Mouse (Mus musculus) Patski (cell line): ENCODE measurements around the gene Psmd1. TPM values are rescaled to one million over a fixed set of nuclear protein-coding genes. Genes with fewer than 3 reads are reported as not detected.
A peak's percentile ranks its signal among the peaks of the same experiment; 100 is the strongest.

ENCODE experiments used
- ATAC-seq: fragments of 100-300 bp; one replicate; pipeline ENCODE4 v1.8.0; 2021
- CTCF ChIA-PET: fragments of 350-600 bp; sonication (Branson Sonifier 250); formaldehyde crosslinking; loops from one replicate; lab custom pipeline; 2022; ENCODE audit warnings: inconsistent platforms; lab: Charles Lee
- POLR2A ChIA-PET: fragments of 350-600 bp; sonication (Branson Sonifier 250); formaldehyde crosslinking; loops from one replicate; lab custom pipeline; 2022; ENCODE audit warnings: antibody characterized with exemption, inconsistent platforms; lab: Charles Lee
- DNase-seq: peaks from one replicate; pipeline ENCODE4 v3.0.0-alpha.2; 2011; ENCODE audit warnings: low read depth, low spot score
- H3K27me3 ChIP-seq: fragments of 371-371 bp; one replicate; pipeline ENCODE4 v1.5.1; 2021
- CTCF ChIP-seq: fragments of 100-300 bp; IDR thresholded peaks from one replicate; pipeline ENCODE4 v1.5.1; 2021
- in situ Hi-C: fragments of 300-500 bp; cut with MboI; formaldehyde crosslinking; loops from 3 replicates; pipeline ENCODE4 v1.11.1; 2018; ENCODE audit warnings: low pct_unique_long_range_greater_than_20kb, mixed read lengths
- polyA plus RNA-seq: library from polyadenylated mRNA; unstranded; gene quantifications from one replicate; pipeline ENCODE4 v1.2.3, GENCODE M21; 2021

The Psmd1 gene
- polyA plus RNA-seq, 1 experiment from 2014 or later = 165 TPM

- ChIA-PET CTCF (interaction anchor here (3.8 kb wide), 1 partner anchor 24 kb away, joined by 12 read pairs; no protein-coding TSS in a partner anchor), POLR2A (interaction anchor here (0.9 kb wide), 1 partner anchor 9 kb away, joined by 3 read pairs; no protein-coding TSS in a partner anchor)
- in situ Hi-C loops = no loop called here
- ATAC-seq = no peak
- no peaks in the 10 kb centered on the region for H3K27me3 ChIP-seq
- DNase-seq = no peak
- no peak for TF ChIP-seq CTCF
Observed at GRCm38 (mm10) chr1:86154824-86155164, 90.6 kb downstream of the Psmd1 start.

GRCm38 (mm10) chr1:86156075-86156474, 91.9 kb downstream of the Psmd1 start:
- ChIA-PET POLR2A (no interaction called here), CTCF (no interaction called here)
- H3K27me3 ChIP-seq = no peaks in the 10 kb centered on the region
- ATAC-seq = no peak
- TF ChIP-seq CTCF = no peak
- in situ Hi-C loops = no loop called here
- DNase-seq = no peak

DNA sequence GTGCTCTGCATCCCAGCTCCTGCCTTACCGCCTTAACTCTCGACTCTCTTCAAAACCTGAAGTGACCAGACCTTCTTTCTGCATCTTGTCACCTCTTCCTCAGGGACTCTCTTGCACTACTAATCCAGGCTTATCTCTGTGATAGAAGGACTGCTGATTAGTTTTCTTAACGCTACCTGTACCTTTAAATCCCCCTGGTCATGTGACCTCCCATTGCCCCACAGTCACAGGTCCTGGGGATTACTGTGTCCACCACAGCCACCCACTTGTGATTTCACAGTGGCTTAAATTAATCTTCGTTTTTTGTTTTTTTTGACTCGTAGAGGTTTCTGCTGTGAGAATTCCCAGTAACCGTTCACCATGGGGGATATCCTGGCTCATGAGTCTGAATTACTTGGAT, 92.4 kb downstream of the Psmd1 start:
- POLR2A ChIA-PET = no interaction called here
- ATAC-seq (no peak), DNase-seq (no peak)

GRCm38 (mm10) chr1:86160059-86160458, 95.9 kb downstream of the Psmd1 start:
- no peaks in the 10 kb centered on the region for H3K27me3 ChIP-seq
- in situ Hi-C loops = no loop called here
- DNase-seq (no peak), ATAC-seq (no peak)
- no peak for TF ChIP-seq CTCF
- CTCF ChIA-PET = no interaction called here
- POLR2A ChIA-PET = interaction anchor here (0.6 kb wide), 1 partner anchor 356 kb away, joined by 3 read pairs; no protein-coding TSS in a partner anchor

More for the DNA sequence above, 92.4 kb downstream of the Psmd1 start:
- CTCF ChIA-PET = no interaction called here
- TF ChIP-seq CTCF = no peak
- H3K27me3 ChIP-seq = no peaks in the 10 kb centered on the region
- in situ Hi-C loops = no loop called here

DNA sequence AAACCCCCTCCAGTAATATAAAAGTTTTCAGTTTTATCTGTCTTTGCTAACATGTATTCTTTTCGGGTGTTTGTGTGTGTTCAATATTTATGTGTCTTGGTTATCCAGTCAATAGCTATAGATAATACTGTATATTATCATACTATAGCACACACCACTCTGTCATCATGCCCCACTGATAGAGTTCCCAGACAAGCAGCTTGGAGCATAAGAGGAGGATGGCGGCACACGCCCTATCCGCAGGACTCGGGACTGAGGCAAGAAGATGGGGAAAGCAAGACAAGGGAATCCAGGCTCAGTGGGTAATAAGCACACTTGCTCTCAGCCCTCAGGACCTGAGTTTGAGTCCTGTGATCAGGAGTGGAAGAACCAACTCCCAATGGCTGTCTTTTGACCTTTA, 96.3 kb downstream of the Psmd1 start:
- TF ChIP-seq CTCF = no peak
- ATAC-seq (no peak), DNase-seq (no peak)
- in situ Hi-C loops = no loop called here
- H3K27me3 ChIP-seq = no peaks in the 10 kb centered on the region
- ChIA-PET CTCF (no interaction called here), POLR2A (no interaction called here)

DNA sequence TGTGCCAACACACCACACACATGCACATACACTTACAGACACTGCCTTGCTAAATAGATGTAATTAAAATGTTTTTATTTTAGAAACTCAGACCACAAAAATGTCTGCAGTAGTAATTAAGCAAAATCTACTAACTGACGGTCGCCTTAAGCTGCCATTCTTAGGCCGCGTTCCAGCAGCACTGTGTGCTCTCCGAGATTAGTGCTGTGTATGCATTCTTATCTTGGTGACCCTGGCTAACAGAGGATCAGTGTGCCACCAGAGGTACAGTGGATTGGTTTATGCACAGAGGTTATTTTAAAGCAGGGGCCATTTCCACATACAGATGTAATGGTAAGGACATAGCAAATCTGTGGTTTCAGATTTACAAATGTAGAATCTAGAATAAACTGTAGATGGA, 96.9 kb downstream of the Psmd1 start:
- DNase-seq (no peak), ATAC-seq (no peak)
- in situ Hi-C loops = no loop called here
- TF ChIP-seq CTCF = no peak
- no peaks in the 10 kb centered on the region for H3K27me3 ChIP-seq
- CTCF ChIA-PET = no interaction called here
- POLR2A ChIA-PET = no interaction called here

DNA sequence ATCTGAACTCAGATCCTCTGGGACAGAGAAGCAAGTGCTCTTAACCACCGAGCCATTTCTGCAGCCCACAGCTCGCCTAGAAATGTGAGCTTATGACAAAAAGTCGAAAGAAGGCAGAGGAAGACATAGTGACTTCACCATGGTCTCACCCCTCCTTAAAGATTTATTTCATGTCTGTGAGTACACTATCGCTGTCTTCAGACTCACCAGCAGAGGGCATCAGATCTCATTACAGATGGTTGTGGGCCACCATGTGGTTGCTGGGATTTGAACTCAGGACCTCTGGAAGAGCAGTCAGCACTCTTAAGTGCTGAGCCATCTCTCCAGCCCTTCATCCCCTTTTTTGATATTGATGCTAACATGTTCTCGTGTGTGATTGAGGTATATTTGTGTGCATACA, 110.4 kb downstream of the Psmd1 start:
- DNase-seq (no peak), ATAC-seq (no peak)
- in situ Hi-C loops = no loop called here
- H3K27me3 ChIP-seq = no peaks in the 10 kb centered on the region
- TF ChIP-seq CTCF = no peak
- ChIA-PET CTCF (no interaction called here), POLR2A (no interaction called here)

GRCm38 (mm10) chr1:86176066-86176465, 111.9 kb downstream of the Psmd1 start:
- no peaks in the 10 kb centered on the region for H3K27me3 ChIP-seq
- ATAC-seq (no peak), DNase-seq (no peak)
- no peak for TF ChIP-seq CTCF
- CTCF ChIA-PET = interaction anchor here (1.3 kb wide), 1 partner anchor 116 kb away, joined by 3 read pairs; no protein-coding TSS in a partner anchor
- in situ Hi-C loops = no loop called here
- POLR2A ChIA-PET = no interaction called here

- POLR2A ChIA-PET = no interaction called here
- ATAC-seq (peak; percentile 89), DNase-seq (peak; percentile 42)
- H3K27me3 ChIP-seq = no peaks in the 10 kb centered on the region
- CTCF ChIA-PET = interaction anchor here (0.7 to 2.7 kb wide), 14 partner anchors 10 to 160 kb away, joined by 3 to 20 read pairs (median 3); partner anchors contain the start of gene Armc9
- TF ChIP-seq CTCF = peak; percentile 99
- in situ Hi-C loops = no loop called here
Observed at GRCm38 (mm10) chr1:86178462-86179253, 114.5 kb downstream of the Psmd1 start.

- ChIA-PET POLR2A (interaction anchor here (0.9 kb wide), 1 partner anchor 28 kb away, joined by 3 read pairs; no protein-coding TSS in a partner anchor), CTCF (no interaction called here)
- DNase-seq (no peak), ATAC-seq (no peak)
- no peaks in the 10 kb centered on the region for H3K27me3 ChIP-seq
- in situ Hi-C loops = no loop called here
- TF ChIP-seq CTCF = no peak
Observed at GRCm38 (mm10) chr1:86182004-86182709, 118.0 kb downstream of the Psmd1 start.
